Mouse (Mus musculus) embryonic fibroblast, embryonic 13.5 days (primary cell): ENCODE measurements around the gene Abcd2.

ENCODE experiments used
- CTCF ChIP-seq: IDR thresholded peaks from 2 replicates; pipeline ENCODE4 v1.5.1; 2011; ENCODE audit warnings: mild to moderate bottlenecking, control low read depth, low read length, moderate library complexity, borderline replicate concordance; ENCODE audit not compliant: insufficient read depth
- POLR2A ChIP-seq: IDR thresholded peaks from 2 replicates; pipeline ENCODE4 v1.6.1; 2011; ENCODE audit warnings: low read depth, mild to moderate bottlenecking, control low read depth, low read length, moderate library complexity

- TF ChIP-seq POLR2A (no peak), CTCF (no peak)
These were observed 5.2 kb downstream of the Abcd2 start for GRCm38 (mm10) chr15:91186358-91186757.
